Mouse (Mus musculus) forebrain, embryonic 13.5 days (tissue): ENCODE results near the gene 2210016F16Rik. TPM values are rescaled to one million over a fixed set of nuclear protein-coding genes. Genes with fewer than 3 reads are reported as not detected.
"Not testable (repeated sequence)": the region's sequence is repeated elsewhere in the genome, so short reads cannot be mapped to it uniquely, and the experiment has no call there.

ENCODE experiments used
- ATAC-seq: fragments of 200-750 bp; cut with Nextera tagmentation; 2 replicates; pipeline ENCODE4 v1.8.0; 2017
- H3K27ac ChIP-seq: fragments of 300-500 bp; sonication (generic); 2 replicates; pipeline ENCODE4 v1.5.1; 2015; ENCODE audit warnings: inconsistent platforms, mild to moderate bottlenecking, moderate library complexity
- H3K27me3 ChIP-seq: fragments of 300-500 bp; sonication (generic); 2 replicates; pipeline ENCODE4 v1.6.1; 2015; ENCODE audit warnings: mild to moderate bottlenecking, inconsistent platforms
- H3K36me3 ChIP-seq: fragments of 300-500 bp; sonication (generic); 2 replicates; pipeline ENCODE4 v1.6.1; 2015; ENCODE audit warnings: mild to moderate bottlenecking, inconsistent platforms; ENCODE audit not compliant: poor library complexity, severe bottlenecking
- H3K4me1 ChIP-seq: fragments of 300-500 bp; sonication (generic); 2 replicates; pipeline ENCODE4 v1.6.1; 2015; ENCODE audit warnings: inconsistent platforms
- H3K4me2 ChIP-seq: fragments of 300-500 bp; sonication (generic); 2 replicates; pipeline ENCODE4 v1.6.1; 2015; ENCODE audit warnings: inconsistent platforms, mild to moderate bottlenecking, moderate library complexity
- H3K4me3 ChIP-seq: fragments of 300-500 bp; sonication (generic); 2 replicates; pipeline ENCODE4 v1.5.1; 2015; ENCODE audit warnings: mild to moderate bottlenecking, inconsistent platforms
- H3K9ac ChIP-seq: fragments of 300-500 bp; sonication (generic); 2 replicates; pipeline ENCODE4 v1.6.1; 2015; ENCODE audit warnings: mild to moderate bottlenecking, inconsistent platforms
- H3K9me3 ChIP-seq: fragments of 300-500 bp; sonication (generic); replicated peaks from 2 replicates; pipeline ENCODE4 v1.6.1; 2016; ENCODE audit warnings: inconsistent platforms
- whole genome bisulfite sequencing: fragments of 180-500 bp; shearing (Covaris S2); methylation state at CpG from one replicate; pipeline ENCODE4 v1.1.7; 2015; 5-methylcytosine and 5-hydroxymethylcytosine counted together
- polyA plus RNA-seq: library from polyadenylated mRNA; unstranded; fragments of >200 nt; fragmentation: Nextera tagmentation; extraction: Ambion mirVana; gene quantifications from 2 replicates; pipeline ENCODE4 v1.2.1, GENCODE M21; 2015

2210016F16Rik gene
- polyA plus RNA-seq, 1 experiment from 2014 or later: 24.4 TPM

DNA sequence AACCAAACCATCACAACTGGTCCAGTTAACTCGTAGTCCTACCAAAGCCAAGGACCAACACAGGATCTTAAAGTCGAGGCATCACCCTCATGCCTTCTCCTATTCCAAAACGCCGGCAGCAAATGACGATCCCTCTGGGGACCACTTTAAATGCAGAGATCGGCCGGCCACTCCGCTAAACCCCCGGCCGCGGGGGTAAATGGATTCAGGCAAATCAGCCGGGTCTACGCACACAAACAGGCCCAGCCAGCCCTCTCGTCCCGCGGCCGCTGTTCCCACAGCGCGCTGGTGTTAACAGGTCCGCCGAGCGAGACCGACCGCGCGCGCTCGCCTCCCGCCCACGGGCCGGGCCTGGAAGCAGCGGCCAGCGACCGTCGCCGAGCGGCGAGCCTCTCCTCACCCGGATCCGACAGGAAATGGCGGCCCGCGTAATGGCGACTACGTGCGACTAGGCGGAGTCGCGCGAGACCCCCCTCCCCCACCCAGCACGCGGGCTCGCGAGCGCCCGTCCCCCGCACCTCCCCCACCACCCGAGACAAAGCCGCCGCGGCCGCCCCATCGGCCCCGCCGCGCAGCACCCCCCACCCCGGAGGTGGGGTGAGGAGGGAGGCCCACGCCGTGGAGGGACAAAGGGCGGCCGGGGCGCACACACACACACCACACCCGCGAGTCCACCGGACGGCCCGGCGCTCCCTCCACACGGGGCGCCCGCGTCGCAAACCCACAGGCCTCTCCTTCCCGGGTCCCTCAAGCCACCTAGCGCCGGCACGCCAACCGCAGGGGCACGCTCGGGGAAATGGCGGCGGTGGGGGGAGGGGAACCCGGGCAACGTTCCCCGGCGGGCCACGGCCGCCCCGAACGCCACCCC lies 16.3 kb upstream of the 2210016F16Rik start:
- WGBS: under 1% methylated on average over 80 of the region's 100 CpGs
- no peaks in the 10 kb centered on the region for H3K9me3 ChIP-seq
- peak overlapping the region; percentile 99 for H3K4me3 ChIP-seq
- H3K4me2 ChIP-seq: peak overlapping the region; percentile 82
- H3K9ac ChIP-seq: peak overlapping the region; percentile 100
- H3K27ac ChIP-seq: peak overlapping the region; percentile 100
- H3K4me1 ChIP-seq: peaks cover 17% of the 10 kb centered on the region
- peak; percentile 31 for ATAC-seq
- H3K27me3 ChIP-seq: no peaks in the 10 kb centered on the region
- H3K36me3 ChIP-seq: peaks cover 23% of the 10 kb centered on the region

DNA sequence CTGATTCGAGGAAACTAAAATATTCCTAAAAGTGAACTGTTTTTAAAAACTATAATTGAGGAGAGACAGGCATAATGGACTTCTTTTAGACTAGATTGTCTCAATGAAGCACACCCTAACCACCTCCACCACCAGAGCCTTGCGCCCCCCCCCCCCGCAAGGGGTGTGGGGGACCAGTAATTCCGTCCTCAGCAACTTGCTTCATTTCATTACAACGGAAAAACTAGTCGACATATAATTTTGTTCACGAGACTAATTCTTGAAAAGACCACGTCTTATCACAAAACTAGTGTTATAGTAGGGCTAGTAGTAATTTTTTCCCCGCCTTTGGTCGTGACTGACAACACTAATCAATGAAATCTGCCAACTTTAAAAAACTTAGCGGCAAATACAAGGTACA lies 15.6 kb upstream of the 2210016F16Rik start:
- Histone ChIP-seq H3K4me1 (peaks cover 17% of the 10 kb centered on the region), H3K4me2 (peak overlapping the region; percentile 82), H3K27me3 (no peaks in the 10 kb centered on the region), H3K27ac (no peak overlapping the region), H3K4me3 (peak overlapping the region; percentile 99), H3K9me3 (no peaks in the 10 kb centered on the region), H3K9ac (peak overlapping the region; percentile 100), H3K36me3 (peaks cover 31% of the 10 kb centered on the region)
- WGBS: 0% methylated on average over 11 of the region's 11 CpGs
- no peak for ATAC-seq

GRCm38 (mm10) chr13:58397651-58398050 lies 12.6 kb upstream of the 2210016F16Rik start:
- no peak overlapping the region for H3K4me3 ChIP-seq
- no peaks in the 10 kb centered on the region for H3K9me3 ChIP-seq
- H3K27ac ChIP-seq: no peak overlapping the region
- H3K4me1 ChIP-seq: peaks cover 11% of the 10 kb centered on the region
- H3K27me3 ChIP-seq: no peaks in the 10 kb centered on the region
- no peak for ATAC-seq
- WGBS: 83% methylated on average over 13 of the region's 13 CpGs
- no peak overlapping the region for H3K9ac ChIP-seq
- H3K36me3 ChIP-seq: peaks cover 58% of the 10 kb centered on the region
- H3K4me2 ChIP-seq: no peak overlapping the region

DNA sequence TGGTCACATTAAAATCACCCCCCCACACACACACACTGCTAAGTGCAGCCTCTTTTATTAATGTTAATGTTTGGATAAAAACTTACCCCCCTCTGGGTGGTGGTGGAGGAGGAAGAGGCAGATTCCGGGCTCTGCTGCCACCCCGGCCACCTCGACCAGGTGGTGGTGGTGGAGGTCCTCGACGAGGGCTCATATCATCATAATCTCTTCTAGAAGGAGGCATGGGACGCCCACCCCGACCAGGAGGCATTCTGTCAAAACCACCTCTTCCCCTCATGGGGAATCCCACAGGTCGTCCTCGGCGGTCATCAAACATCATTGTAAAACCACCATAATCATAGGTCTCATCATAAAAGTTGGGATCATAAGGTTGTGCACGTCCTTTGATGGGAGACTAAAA lies 9.4 kb upstream of the 2210016F16Rik start:
- ATAC-seq: not testable (repeated sequence)

GRCm38 (mm10) chr13:58389324-58389951 lies 4.4 kb upstream of the 2210016F16Rik start:
- no peaks in the 10 kb centered on the region for H3K27me3 ChIP-seq
- H3K4me3 ChIP-seq: no peak overlapping the region
- H3K36me3 ChIP-seq: peaks cover 48% of the 10 kb centered on the region
- H3K27ac ChIP-seq: no peak overlapping the region
- no peaks in the 10 kb centered on the region for H3K9me3 ChIP-seq
- no peak overlapping the region for H3K4me2 ChIP-seq
- no peaks in the 10 kb centered on the region; the same call in 1 of the 2 replicates for H3K4me1 ChIP-seq
- H3K9ac ChIP-seq: no peak overlapping the region
- WGBS: 82% methylated on average over 2 of the region's 2 CpGs
- no peak for ATAC-seq

More for the DNA sequence above, 9.4 kb upstream of the 2210016F16Rik start:
- not testable (repeated sequence) for H3K27me3 ChIP-seq, H3K27ac ChIP-seq, H3K4me2 ChIP-seq, H3K9ac ChIP-seq, H3K9me3 ChIP-seq, H3K4me1 ChIP-seq, H3K4me3 ChIP-seq
- 90% methylated on average over 11 of the region's 11 CpGs for WGBS
- peaks cover 81% of the 10 kb centered on the region for H3K36me3 ChIP-seq

DNA sequence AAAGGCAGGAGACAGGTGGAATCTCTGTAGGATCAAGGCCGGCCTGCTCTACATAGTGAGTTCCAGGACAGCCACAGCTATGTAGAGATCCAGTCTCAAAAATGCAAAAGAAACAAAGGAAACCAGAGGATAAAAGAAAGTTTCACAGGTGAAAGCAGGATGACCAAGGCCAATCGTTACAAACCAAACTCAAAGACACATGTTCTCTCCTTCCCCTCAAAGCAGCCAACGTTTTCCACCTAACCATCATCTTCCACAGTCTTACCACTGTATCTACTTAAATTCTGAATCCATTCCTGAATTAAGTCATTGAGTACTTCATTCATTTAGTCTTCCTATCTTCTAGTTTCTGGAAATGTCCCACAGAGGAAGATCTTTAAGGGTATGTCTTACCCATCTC lies 3.4 kb upstream of the 2210016F16Rik start:
- H3K4me2 ChIP-seq: no peak overlapping the region
- no peaks in the 10 kb centered on the region for H3K27me3 ChIP-seq
- no peak overlapping the region for H3K4me3 ChIP-seq
- no peak for ATAC-seq
- no peak overlapping the region for H3K9ac ChIP-seq
- 54% methylated on average over 3 of the region's 3 CpGs for WGBS
- H3K9me3 ChIP-seq: no peaks in the 10 kb centered on the region
- no peak overlapping the region; the same call in 1 of the 2 replicates for H3K27ac ChIP-seq
- H3K36me3 ChIP-seq: peaks cover 38% of the 10 kb centered on the region
- peaks cover 5% of the 10 kb centered on the region for H3K4me1 ChIP-seq

DNA sequence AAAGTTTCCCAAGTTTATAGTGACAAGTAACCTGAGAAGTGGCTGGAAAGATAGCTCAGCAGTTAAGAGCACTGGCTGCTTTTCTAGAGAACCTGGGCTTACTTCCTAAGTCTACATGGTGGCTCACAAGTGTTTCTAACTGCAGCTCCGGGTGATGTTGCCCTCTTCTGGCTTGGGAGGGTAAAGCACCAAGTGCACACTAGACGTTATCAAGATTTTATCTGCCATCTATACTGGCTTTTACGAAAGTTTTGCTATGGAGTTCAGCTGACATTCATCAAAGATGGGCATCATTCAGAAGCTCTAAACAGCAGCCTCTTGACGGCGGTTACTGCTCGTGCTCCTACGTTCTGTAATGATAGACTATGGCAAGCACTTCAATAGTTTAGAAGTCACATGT lies 2.9 kb upstream of the 2210016F16Rik start:
- H3K27me3 ChIP-seq: no peaks in the 10 kb centered on the region
- no peak overlapping the region; the same call in 1 of the 2 replicates for H3K27ac ChIP-seq
- 15% methylated on average over 7 of the region's 7 CpGs for WGBS
- peaks cover 36% of the 10 kb centered on the region for H3K36me3 ChIP-seq
- peak; percentile 49; the same call in 1 of the 2 replicates for ATAC-seq
- peaks cover 5% of the 10 kb centered on the region for H3K4me1 ChIP-seq
- no peak overlapping the region for H3K4me3 ChIP-seq
- H3K9ac ChIP-seq: no peak overlapping the region
- no peaks in the 10 kb centered on the region for H3K9me3 ChIP-seq
- no peak overlapping the region for H3K4me2 ChIP-seq

GRCm38 (mm10) chr13:58385547-58385920 lies 509 bp upstream of the 2210016F16Rik start:
- H3K27me3 ChIP-seq: no peaks in the 10 kb centered on the region
- H3K36me3 ChIP-seq: peaks cover 38% of the 10 kb centered on the region
- peaks cover 10% of the 10 kb centered on the region for H3K9me3 ChIP-seq
- H3K4me1 ChIP-seq: peaks cover 5% of the 10 kb centered on the region
- peak overlapping the region; percentile 92 for H3K4me2 ChIP-seq
- 0 out of 2 replicates have a peak, but pooled peaks have one; percentile 3 for ATAC-seq
- 0 out of 2 replicates have a peak overlapping the region, but pooled peaks have one; percentile 40 for H3K27ac ChIP-seq
- WGBS: 86% methylated on average over 7 of the region's 7 CpGs
- H3K9ac ChIP-seq: peak overlapping the region; percentile 85
- H3K4me3 ChIP-seq: peak overlapping the region; percentile 82

DNA sequence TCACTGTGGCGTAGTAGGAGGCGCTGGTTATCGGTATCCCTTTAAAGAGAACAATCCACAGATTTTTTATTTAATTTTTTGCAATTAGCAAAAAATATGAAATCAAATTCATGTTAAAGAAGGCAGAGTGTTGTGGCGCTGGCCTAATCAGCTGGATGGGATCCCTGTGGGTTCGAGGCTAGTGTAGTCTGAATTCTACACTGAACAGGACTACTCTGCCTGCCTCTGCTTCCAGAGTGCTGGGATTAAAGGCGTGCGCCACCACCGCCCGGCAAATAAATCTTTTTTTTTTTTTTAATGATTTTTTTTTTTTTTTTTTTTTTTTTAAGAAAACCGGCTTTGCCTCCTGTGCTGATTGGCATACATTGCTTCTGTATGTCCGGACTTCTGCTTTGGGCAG lies 654 bp downstream of the 2210016F16Rik start:
- 52% methylated on average over 11 of the region's 11 CpGs for WGBS
- Histone ChIP-seq H3K27me3 (no peaks in the 10 kb centered on the region), H3K4me2 (peak overlapping the region; percentile 92), H3K27ac (no peak overlapping the region), H3K9ac (peak overlapping the region; percentile 85), H3K4me1 (peaks cover 5% of the 10 kb centered on the region), H3K9me3 (peaks cover 20% of the 10 kb centered on the region), H3K36me3 (peaks cover 37% of the 10 kb centered on the region), H3K4me3 (peak overlapping the region; percentile 82)
- peak; percentile 66 for ATAC-seq

DNA sequence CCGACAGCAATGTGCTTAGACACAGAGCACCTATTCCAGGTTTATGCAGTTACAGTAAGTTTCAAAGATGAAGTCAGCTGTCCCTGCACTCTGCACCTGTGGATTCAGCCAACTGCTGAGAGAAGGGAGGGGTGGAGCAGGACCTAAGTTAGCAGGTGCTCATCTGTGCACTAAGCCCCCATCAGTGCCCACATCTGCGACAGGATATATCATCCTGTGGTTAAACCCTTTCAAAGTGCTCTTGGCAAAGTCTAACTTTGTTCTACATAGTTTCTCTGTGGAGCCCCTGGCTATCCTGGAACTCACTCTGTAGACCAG lies 11.9 kb downstream of the 2210016F16Rik start:
- Histone ChIP-seq H3K4me1 (no peaks in the 10 kb centered on the region), H3K4me2 (no peak overlapping the region), H3K9me3 (0 out of 2 replicates have a peak, but pooled peaks cover 2% of the 10 kb centered on the region), H3K27ac (no peak overlapping the region), H3K27me3 (no peaks in the 10 kb centered on the region), H3K36me3 (no peaks in the 10 kb centered on the region), H3K4me3 (no peak overlapping the region), H3K9ac (no peak overlapping the region)
- no peak for ATAC-seq
- WGBS: 97% methylated on average over 2 of the region's 2 CpGs

DNA sequence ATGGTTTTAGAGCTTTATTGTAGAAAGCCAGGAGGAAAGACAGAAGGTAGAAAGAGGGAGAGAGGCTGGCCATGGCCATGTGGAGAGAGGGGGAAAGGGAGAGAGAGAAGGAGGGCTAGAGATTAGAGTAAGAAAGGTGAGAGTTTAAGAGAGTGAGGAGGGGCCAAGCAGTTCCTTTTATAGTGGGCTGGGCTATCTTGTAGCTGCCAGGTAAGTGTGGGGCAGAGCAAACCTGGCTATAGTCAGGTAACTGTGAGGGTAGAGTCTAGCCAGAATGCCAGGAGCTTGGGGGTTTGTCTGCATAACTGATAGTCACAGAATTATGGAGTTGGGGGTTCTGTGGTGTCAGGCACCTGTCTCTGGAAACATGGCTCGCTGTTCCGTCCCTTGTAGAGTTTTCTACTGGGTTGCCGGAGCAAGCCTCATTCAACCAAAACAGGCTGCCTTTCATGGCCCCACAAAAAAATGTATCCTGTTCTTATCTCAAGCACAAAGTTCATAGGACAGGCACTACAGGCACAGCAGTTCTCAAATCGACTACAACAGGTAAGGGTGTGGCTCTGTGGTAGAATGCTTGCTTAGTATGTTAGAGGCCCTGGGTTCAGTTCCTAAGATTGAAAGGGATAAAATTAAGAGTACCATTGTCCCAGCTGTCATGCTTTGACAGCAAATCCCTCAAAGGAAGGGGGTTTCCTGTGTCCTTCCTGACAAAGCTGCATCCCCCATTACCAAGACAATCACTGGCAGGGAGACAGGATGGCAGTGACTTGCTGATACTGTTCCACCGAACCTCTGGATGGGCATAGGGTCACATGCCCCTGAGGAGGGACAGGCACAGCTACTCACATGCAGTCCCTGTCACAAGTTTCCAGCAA lies 12.5 kb downstream of the 2210016F16Rik start:
- ATAC-seq: no peak
- Histone ChIP-seq H3K4me1 (no peaks in the 10 kb centered on the region), H3K9ac (no peak overlapping the region), H3K9me3 (0 out of 2 replicates have a peak, but pooled peaks cover 2% of the 10 kb centered on the region), H3K27ac (no peak overlapping the region), H3K36me3 (no peaks in the 10 kb centered on the region), H3K4me2 (no peak overlapping the region), H3K4me3 (no peak overlapping the region), H3K27me3 (no peaks in the 10 kb centered on the region)
- 80% methylated on average over 5 of the region's 5 CpGs for WGBS
